Mouse (Mus musculus): Measurements from ENCODE around the gene Syncrip.

DNA sequence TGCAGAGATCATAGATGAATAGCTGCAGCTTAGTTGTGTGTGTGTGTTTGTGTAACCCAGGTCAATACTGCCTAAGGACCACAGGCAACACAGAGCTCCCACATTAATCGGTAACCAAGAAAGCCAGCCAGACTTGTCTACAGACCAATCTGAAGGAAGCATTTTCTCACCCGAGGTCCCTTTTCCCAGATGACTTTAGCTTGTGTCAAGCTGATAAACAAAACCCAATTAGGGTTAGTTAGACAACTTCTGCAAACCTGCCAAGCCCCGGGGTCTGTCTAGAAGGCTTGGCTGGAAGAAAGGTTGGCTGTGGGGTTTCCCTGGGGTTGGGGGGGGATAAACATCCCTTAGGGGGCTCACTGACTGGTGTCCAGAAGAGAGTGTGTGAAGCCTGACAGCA, 42.4 kb upstream of the Syncrip start:
- no peak for TF ChIP-seq GATA1 (IDR thresholded peaks at IDR 0.05; ENCODE audit: borderline replicate concordance, low read length)
- no peak for TF ChIP-seq FLI1 (IDR thresholded peaks at IDR 0.05; ENCODE audit: low read length)

Measured in megakaryocyte, embryonic 14.5 days (primary cell).